Mouse (Mus musculus) intestine, postnatal 0 days (tissue): ENCODE measurements around the gene Slc50a1. TPM values are rescaled to one million over a fixed set of nuclear protein-coding genes. Genes with fewer than 3 reads are reported as not detected.

Experiments used
- ATAC-seq: fragments of 200-750 bp; cut with Nextera tagmentation; 2 replicates; pipeline ENCODE4 v1.8.0; 2017; ENCODE audit warnings: mild to moderate bottlenecking, moderate TSS enrichment, moderate library complexity
- H3K27ac ChIP-seq: fragments of 300-500 bp; sonication (generic); 2 replicates; pipeline ENCODE4 v1.5.1; 2014; ENCODE audit warnings: mild to moderate bottlenecking, low read depth, low read length, moderate library complexity
- H3K27me3 ChIP-seq: fragments of 300-500 bp; sonication (generic); replicated peaks from 2 replicates; pipeline ENCODE4 v1.6.1; 2014; ENCODE audit warnings: low read length, mixed read lengths; ENCODE audit not compliant: control insufficient read depth, insufficient read depth
- H3K36me3 ChIP-seq: fragments of 300-500 bp; sonication (generic); 2 replicates; pipeline ENCODE4 v1.6.1; 2014; ENCODE audit warnings: mild to moderate bottlenecking, moderate library complexity; ENCODE audit not compliant: control insufficient read depth, insufficient read depth
- H3K4me1 ChIP-seq: fragments of 300-500 bp; sonication (generic); replicated peaks from 2 replicates; pipeline ENCODE4 v1.6.1; 2014; ENCODE audit warnings: antibody characterized with exemption, low read length, mixed read lengths; ENCODE audit not compliant: control insufficient read depth, insufficient read depth
- H3K4me2 ChIP-seq: fragments of 300-500 bp; sonication (generic); replicated peaks from 2 replicates; pipeline ENCODE4 v1.6.1; 2014; ENCODE audit warnings: low read depth, mild to moderate bottlenecking, moderate library complexity
- H3K4me3 ChIP-seq: fragments of 300-500 bp; sonication (generic); 2 replicates; pipeline ENCODE4 v1.5.1; 2014; ENCODE audit warnings: low read depth, low read length
- H3K9ac ChIP-seq: fragments of 300-500 bp; sonication (generic); 2 replicates; pipeline ENCODE4 v1.6.1; 2014; ENCODE audit warnings: mild to moderate bottlenecking, low read depth, low read length
- H3K9me3 ChIP-seq: fragments of 300-500 bp; sonication (generic); 2 replicates; pipeline ENCODE4 v1.6.1; 2016; ENCODE audit warnings: mixed run types; ENCODE audit not compliant: control insufficient read depth
- CTCF ChIP-seq: sonication (generic); IDR thresholded peaks from 2 replicates; pipeline ENCODE4 v1.5.1; 2016; ENCODE audit warnings: low read depth, mild to moderate bottlenecking, control low read depth, antibody characterized with exemption, moderate library complexity
- WGBS: fragments of 180-500 bp; shearing (Covaris S2); extraction: QIAGEN DNeasy Blood & Tissue Kit; methylation state at CpG from one replicate; pipeline ENCODE4 v1.1.7; 2014; 5-methylcytosine and 5-hydroxymethylcytosine counted together
- polyA plus RNA-seq: library from polyadenylated mRNA; unstranded; fragments of >200 nt; fragmentation: Nextera tagmentation; extraction: Ambion mirVana; gene quantifications from 2 replicates; pipeline ENCODE4 v1.2.1, GENCODE M21; 2015

Slc50a1 gene
- polyA plus RNA-seq, 1 experiment from 2014 or later: 57.4 TPM

DNA sequence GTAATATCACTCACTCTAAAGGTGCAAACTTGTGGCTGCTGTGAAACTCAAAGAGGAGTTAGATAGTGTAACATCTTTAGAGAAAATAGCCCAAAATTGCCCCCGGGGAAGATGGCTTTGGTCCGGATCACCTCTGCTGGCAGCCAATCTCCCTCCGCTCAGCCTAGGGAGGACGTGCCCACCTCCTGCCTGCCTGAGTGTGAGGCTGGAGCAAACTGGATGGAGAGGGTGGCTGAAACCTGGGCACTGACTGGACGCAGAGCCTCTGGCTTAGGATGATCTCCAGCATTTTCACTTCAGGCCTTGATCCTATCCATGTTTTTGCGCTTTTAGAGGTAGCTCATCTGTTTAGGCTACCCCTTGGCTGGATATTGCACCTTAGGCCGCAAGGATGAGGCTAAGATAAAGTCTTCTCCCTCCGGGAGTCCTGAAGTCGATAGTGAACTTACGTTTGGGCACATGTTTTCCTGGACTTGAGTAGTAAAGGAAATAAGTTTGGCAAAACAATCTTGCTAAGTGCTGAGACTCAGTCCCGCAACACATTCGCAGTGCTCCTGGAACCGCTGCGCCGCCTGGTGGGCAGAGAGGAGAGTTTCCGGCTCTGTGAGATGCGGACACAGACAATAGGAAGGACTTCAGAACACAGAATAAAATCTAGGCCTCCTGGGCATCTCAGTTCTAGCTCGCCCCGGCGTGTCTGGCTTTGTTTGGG is 11.4 kb upstream of the Slc50a1 start:
- H3K4me2 ChIP-seq: peak overlapping the region; percentile 93
- no peaks in the 10 kb centered on the region for H3K36me3 ChIP-seq
- no peak overlapping the region for H3K4me3 ChIP-seq
- WGBS: 13% methylated on average over 20 of the region's 20 CpGs
- H3K9me3 ChIP-seq: no peaks in the 10 kb centered on the region
- TF ChIP-seq CTCF: peak; percentile 98
- no peak; the same call in 1 of the 2 replicates for ATAC-seq
- no peaks in the 10 kb centered on the region for H3K4me1 ChIP-seq
- H3K27me3 ChIP-seq: no peaks in the 10 kb centered on the region
- peak overlapping the region; percentile 92 for H3K27ac ChIP-seq
- H3K9ac ChIP-seq: peak overlapping the region; percentile 23; the same call in 1 of the 2 replicates

DNA sequence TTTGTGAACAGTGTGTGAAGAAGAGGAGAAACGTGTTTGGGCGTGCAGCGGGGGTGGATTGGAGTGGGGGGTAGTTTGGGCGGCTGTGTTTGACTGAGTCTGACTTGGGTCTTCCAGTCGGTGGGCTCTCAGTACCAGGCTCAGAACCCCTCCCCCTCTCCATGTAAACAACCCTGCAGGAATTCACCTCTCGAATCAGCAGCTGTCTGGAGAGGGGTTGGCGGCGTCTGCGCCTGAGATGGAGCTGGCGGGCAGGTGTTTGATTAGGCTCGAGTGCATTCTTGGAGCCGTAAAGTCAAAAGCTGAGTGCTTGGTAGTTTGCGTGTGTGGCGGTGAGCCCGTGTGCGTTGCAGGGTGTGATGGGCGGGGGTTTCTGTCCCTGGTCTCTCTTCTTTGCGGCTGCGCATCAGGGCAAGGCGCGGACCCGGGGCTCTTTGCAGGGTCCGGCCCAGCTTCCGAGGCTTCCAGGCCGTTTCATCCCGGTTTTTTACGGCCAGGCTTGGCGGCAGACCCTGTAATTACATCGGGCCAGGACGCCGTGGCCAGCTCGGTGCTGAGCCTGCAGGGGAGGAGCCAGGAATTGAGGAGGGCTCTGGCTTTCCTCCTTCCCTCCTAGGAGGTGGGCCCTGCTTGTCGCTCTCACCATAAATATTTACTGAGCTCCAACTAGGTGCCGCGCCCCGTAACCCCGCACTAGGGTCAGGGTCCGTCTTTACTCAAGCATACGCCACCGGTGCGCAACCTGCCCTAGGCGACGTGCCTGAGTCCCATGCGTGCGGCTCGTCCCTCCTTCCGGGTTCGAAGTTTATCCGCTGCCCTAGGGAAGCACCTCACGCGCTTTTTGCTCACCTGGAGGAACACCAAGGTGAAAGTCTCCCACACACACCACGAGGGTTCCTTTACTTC is 10.5 kb upstream of the Slc50a1 start, which contains the start of gene Efna1:
Efna1 (minus strand) TSS at position 537 of the 906 bp plus-strand sequence.
- peak; percentile 23; the same call in 1 of the 2 replicates for TF ChIP-seq CTCF
- H3K27me3 ChIP-seq: no peaks in the 10 kb centered on the region
- H3K36me3 ChIP-seq: peaks cover 4% of the 10 kb centered on the region; the same call in 1 of the 2 replicates
- H3K4me1 ChIP-seq: 0 out of 2 replicates have a peak, but pooled peaks cover 4% of the 10 kb centered on the region
- no peaks in the 10 kb centered on the region for H3K9me3 ChIP-seq
- ATAC-seq: peak; percentile 89
- peak within 1 kb of the TSS; percentile 95 for H3K27ac ChIP-seq
- peak within 1 kb of the TSS; percentile 90 for H3K9ac ChIP-seq
- WGBS: under 1% methylated on average over 52 of the region's 52 CpGs
- peak within 1 kb of the TSS; percentile 77 for H3K4me3 ChIP-seq
- peak within 1 kb of the TSS; percentile 93 for H3K4me2 ChIP-seq

DNA sequence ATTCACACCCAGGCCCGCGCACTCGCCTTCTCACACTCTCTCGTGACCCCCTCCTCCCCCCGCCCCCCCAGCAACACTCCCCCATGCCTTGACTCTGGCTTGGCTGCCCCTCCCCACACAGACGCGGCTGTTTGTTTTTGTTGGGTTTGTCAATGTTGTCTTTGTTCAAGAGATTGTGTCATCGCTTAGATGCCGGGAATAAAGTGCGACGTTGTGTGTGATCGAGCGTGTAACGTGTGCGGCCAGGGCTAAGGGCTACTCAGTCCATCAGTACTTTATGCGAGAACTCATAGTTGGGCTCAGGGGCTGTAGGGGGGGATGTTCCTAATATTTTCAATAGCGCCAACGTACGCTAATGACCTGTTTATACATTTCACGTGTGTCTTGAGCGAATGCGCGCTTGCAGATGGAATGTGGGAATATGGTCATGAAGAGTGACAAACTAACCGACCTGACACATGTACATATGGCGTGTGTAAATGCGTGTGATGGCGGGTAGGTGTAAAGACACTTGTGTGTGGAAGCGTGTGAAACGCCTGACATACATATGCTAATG is 9.8 kb upstream of the Slc50a1 start:
- H3K4me1 ChIP-seq: 0 out of 2 replicates have a peak, but pooled peaks cover 4% of the 10 kb centered on the region
- no peak for TF ChIP-seq CTCF
- H3K4me3 ChIP-seq: peak overlapping the region; percentile 77
- under 1% methylated on average over 29 of the region's 29 CpGs for WGBS
- no peak for ATAC-seq
- peak overlapping the region; percentile 90 for H3K9ac ChIP-seq
- peak overlapping the region; percentile 95 for H3K27ac ChIP-seq
- peak overlapping the region; percentile 93 for H3K4me2 ChIP-seq
- H3K9me3 ChIP-seq: no peaks in the 10 kb centered on the region
- H3K36me3 ChIP-seq: peaks cover 11% of the 10 kb centered on the region
- no peaks in the 10 kb centered on the region for H3K27me3 ChIP-seq

DNA sequence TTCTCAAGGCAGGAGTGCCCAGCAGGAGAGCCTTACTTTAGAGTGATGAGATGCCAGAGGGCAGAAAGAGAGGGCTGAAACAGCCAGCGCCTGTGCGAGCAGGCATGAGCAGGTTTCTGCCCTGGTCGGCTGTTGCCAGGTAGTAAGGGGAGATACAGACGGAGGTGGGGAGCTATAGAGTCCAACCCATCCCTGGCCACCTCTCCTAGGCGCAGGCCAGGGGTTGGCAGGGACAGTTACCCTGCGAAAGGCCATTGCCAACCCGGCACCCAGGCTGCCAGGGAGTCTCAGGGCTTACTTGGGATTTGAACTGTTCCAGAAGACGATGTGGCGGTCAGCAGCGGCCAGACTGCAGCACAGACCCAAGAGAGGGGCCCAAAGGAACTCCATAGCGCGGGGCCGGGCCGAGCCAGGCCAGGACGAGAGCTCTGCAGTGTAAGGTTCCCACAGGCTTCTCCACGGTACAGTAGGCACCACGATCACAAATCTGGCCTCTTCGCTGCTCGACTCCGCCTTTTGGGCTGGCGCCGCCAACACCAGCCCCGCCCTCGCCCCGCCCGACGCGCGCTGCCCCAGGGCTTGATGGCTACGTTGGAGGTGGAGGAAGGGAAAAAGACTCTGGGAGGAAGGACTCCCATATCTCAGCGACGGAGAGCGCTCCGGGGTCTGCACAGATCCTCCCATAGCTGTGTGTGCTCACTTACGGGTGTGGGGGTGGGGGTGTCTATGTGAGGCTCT is 9.0 kb upstream of the Slc50a1 start:
- WGBS: 2% methylated on average over 35 of the region's 35 CpGs
- ATAC-seq: peak; percentile 52
- 0 out of 2 replicates have a peak, but pooled peaks cover 4% of the 10 kb centered on the region for H3K4me1 ChIP-seq

DNA sequence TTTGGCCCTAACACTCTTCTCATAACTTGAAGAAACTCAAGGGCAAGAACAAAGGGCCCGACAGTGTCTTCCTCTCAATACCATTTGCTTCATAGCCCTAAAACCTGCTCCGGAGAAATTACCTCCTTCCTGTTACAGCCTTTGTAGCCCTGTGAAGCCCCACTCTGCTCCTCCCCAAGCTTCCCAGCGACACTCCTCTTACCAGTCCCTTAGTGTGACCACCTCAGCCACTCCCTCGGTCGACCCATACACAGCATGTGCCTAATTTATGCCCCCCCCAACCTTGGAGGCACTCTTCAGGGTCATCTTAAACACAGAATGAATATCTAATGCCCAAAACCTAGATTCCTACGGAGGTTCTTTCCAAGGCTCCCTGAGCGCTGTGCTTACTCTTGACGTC is 8.3 kb upstream of the Slc50a1 start:
- 0 out of 2 replicates have a peak, but pooled peaks cover 4% of the 10 kb centered on the region for H3K4me1 ChIP-seq
- H3K36me3 ChIP-seq: peaks cover 20% of the 10 kb centered on the region
- no peaks in the 10 kb centered on the region for H3K9me3 ChIP-seq
- peak overlapping the region; percentile 90 for H3K9ac ChIP-seq
- peak overlapping the region; percentile 77 for H3K4me3 ChIP-seq
- TF ChIP-seq CTCF: no peak
- H3K27me3 ChIP-seq: no peaks in the 10 kb centered on the region
- no peak for ATAC-seq
- 13% methylated on average over 8 of the region's 8 CpGs for WGBS
- peak overlapping the region; percentile 95 for H3K27ac ChIP-seq
- H3K4me2 ChIP-seq: peak overlapping the region; percentile 93

More for the DNA sequence above, 9.0 kb upstream of the Slc50a1 start:
- peak overlapping the region; percentile 93 for H3K4me2 ChIP-seq
- no peaks in the 10 kb centered on the region for H3K27me3 ChIP-seq
- peaks cover 15% of the 10 kb centered on the region for H3K36me3 ChIP-seq
- peak overlapping the region; percentile 77 for H3K4me3 ChIP-seq
- H3K27ac ChIP-seq: peak overlapping the region; percentile 95
- H3K9ac ChIP-seq: peak overlapping the region; percentile 90
- no peak; the same call in 1 of the 2 replicates for TF ChIP-seq CTCF
- no peaks in the 10 kb centered on the region for H3K9me3 ChIP-seq
